Mouse (Mus musculus) kidney, postnatal 14 days (tissue): Measurements from ENCODE around the gene Cyp2j6.
A peak's percentile ranks its signal among the peaks of the same experiment; 100 is the strongest.
"Not testable (repeated sequence)": the region's sequence is repeated elsewhere in the genome, so short reads cannot be mapped to it uniquely, and the experiment has no call there.

ENCODE experiments used
- DNase-seq: peaks from one replicate; pipeline ENCODE4 v3.0.0; 2022; ENCODE audit warnings: mixed read lengths

Gene Cyp2j6

DNA sequence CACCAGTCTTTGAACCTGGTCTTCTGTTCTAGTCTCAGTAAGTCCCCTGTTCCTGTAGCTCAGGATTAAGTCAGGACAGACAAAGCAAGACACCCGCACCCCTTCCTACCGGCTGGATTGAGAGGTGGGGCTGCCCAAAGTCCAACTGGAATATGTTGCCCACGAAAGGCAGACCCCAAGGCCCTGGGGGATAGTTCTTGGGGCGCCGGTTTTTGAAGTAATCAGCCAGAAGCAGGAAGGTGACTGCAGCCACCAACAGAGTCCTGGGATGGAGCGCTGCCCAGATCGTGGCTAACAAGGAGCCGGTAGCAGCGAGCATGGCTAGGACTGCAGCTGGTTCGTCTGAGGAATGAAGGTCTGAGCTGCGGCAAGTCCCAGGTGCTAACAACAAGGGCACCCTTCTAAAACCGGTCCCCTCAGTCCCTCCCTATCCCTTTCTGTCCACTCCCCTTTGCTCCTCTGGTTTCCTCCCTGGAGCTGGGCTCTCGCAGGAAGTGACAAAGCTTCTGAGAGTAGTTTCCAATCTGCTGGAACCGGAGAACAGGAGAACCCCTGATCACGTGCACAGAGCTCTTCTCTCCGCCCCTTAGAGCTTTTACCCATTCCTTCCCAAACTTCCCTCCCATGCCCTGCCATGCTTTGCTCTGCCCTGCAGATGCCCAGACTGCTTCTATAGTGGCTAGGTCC is at the start of gene Cyp2j6:
TSS of gene Cyp2j6 (minus strand) at position 529 of the 687 bp plus-strand sequence.
- peak; percentile 65 for DNase-seq

DNA sequence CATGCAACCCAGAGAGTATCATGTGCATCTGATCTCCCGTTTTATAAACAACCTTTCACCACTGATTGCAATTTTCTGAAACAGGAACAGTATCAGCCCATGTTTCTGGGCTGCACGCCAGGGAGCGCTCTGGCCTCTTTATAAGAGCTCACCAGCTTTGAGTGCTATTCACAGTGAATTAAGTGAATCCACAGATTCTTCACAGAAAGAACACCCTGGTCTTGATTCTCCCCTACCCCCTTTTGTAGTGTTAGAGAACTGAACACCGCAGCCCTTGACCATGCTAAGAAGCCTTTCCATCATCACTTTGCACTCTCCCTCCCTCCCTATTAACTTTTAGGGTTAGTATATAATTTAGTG is 38.3 kb upstream of the Cyp2j6 start:
- peak; percentile 64 for DNase-seq

DNA sequence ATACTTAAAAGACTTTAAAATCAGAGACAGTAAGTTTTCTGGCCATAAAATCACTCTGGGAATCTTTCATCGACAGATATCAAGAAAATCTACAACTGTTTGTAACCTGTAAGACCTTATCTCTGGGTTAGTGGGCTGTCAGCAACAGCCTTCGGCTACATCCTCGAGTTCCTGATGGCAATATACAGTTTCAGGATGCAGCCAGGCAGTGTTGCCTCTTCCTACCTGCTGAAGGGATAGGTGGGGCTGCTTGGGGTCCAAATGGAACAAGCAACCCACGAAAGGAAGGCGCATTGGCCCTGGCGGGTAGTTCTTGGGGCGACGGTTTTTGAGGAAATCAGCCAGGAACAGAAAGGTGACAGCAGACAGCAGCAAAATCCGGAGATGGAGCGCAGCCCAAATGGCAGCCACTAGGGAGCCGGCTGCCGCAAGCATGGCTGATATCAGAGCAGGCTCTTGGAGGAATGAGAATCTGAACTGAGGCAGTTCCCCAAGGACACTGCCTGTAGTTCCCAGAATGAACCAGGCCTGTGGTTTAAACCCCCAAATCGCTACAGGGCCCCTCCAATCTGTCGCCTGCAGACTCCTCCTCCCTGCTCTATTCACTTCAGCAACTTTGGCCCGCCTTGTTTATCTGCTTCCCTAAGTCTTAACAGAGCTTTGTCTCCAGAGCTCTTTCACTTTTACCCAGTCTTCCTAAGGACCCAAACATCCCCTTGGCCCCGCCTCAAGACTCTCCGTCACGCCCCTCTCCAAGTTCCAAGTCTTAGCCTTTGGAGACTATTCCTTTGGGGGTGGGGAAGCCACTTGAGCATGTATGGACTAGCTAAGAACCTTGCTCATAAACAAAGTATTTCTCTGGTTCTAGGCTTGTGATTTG is 37.7 kb upstream of the Cyp2j6 start, which contains the start of gene Cyp2j9:
TSS of gene Cyp2j9 (minus strand) at position 668 of the 880 bp plus-strand sequence.
- peak; percentile 73 for DNase-seq

DNA sequence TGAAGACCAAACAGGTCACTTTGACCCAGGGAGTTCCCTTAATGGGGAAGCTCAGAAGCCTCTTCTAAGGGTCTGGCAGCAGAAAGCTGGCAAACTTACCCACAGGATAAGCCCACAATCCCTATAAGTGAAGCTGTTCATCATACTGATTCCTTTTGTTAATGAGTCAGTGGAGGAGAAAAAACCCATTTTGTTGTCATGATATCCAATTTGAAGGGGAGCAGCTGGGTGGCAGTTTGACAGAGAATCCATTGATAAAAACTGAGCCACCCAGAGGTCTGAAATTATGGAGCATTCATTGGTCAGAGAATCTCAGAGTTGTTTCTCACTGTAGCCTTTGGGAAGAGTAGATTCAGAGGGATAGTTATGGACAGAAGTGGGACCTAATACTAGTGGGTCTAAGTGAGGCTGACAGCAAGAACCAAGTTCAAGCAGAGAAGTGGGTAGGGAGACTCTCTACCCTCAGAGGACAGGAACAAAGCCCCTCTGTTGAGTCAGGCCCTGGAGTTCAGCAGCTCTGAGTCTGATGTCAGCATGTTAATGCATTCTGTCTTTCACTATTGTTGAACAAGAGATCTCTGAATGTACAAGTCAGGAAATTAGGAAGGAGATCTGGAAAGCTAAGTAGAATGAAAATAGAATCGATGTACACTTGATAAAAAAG is 28.1 kb upstream of the Cyp2j6 start:
- DNase-seq, result no peak

DNA sequence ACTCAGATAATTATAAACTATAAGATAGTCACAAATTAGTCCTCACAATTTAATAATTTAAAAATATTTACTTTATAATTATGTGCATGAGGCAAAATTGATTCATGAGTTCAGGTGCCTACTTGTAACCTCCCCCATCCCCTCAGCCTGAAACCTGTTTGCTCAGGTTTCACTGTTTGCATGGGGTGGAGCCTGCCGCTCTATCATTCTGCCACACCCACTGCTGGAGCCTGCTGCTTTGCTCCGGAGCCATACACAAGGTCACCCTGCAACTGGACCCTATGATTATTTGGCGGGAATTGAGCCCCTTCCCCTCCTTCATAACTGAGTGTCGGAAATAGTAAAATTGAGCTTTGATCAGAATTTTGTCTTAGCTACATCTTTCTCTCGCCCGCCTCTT is 26.9 kb upstream of the Cyp2j6 start:
- DNase-seq, result not testable (repeated sequence)

DNA sequence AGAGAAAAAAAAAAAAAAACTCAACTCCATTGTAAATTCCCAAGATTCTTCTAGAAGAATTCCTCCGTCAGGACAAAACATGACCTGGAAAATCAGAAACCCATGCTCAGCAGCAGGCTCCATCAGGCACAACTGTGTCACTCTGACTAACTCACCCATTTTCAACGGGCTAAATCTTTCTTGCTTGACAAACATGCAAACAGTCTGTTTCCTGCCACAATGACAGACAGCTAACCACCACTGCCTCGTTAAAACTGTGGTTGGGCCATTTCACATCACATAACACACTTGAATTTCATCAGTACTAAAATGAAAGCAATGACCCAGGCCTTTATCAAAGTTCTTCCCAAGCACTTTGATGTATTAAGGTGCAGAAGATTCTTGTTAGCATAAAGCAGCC is 16.0 kb upstream of the Cyp2j6 start:
- DNase-seq, result no peak

DNA sequence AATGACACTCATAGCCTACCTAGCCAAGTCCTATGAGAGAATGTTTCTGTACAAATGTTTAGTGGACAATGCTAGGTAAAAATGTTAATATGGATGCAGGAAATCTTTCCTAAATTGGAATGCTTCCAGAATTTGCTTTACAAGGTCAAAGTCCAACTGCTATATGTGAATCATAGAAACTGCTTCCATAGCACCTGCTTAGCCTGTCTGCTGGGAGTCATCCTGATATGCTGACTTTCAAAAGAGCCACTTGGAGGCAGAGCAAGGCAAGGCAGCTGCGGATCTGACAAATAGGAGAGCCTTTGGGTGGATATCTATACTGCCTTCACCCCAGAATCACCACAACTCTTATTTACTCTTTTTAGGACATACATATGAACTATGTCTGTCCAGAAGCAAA is 14.5 kb upstream of the Cyp2j6 start:
- DNase-seq, result no peak

DNA sequence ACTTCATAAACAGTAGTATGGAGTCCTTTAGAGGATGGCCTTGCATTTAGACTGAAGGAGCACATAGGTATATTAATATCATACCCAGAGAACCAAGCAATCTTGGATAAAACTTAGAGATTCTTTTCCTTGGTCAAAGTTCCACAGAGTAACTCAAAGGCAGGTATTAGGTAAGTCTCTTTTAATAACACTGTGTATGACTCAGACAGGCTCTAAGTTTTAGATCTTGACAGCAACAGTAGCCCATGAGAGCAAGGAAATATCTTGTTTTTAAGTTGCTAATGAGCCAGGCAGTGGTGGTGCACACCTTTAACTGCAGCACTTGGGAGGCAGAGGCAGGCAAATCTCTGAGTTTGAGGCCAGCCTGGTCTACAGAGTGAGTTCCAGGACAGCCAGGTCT is 12.3 kb upstream of the Cyp2j6 start:
- DNase-seq, result no peak

DNA sequence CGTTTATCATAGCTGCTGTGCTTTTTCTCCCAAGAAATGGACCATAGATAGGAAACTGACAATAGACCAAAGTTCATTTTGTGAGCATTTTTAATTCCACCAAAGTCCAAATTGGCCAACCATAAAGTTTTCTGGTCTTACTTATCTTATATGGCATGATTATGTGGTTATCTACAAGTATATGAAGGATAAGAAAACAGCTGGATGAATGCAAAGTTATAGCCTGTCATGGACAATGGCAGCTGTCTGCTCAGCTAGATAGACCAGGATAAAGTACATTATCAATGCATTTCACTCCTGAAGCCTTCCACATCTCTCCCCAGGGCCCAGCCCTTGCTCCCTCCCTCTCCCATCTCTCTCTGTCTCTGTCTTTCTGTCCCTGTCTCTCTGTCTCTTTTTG is 7.0 kb upstream of the Cyp2j6 start:
- no peak for DNase-seq

DNA sequence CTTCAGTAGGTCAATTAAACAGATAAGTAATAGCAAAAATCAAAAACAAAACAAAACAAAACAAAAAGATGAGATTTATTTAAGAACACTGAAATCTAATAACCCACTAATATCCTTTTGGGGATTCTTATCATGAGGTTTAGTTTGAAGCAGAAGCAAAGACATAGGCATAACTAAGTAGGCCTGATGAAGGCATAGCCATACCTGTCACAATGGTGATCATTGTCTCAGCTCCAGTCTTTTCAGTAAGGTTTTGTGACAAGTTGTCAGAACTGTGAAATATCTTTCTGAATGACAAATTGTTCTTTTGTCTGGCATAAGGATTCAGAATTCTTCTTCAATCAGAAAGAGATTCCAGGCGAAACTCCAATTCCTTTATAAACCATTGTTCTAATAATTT is 6.3 kb upstream of the Cyp2j6 start:
- no peak for DNase-seq

DNA sequence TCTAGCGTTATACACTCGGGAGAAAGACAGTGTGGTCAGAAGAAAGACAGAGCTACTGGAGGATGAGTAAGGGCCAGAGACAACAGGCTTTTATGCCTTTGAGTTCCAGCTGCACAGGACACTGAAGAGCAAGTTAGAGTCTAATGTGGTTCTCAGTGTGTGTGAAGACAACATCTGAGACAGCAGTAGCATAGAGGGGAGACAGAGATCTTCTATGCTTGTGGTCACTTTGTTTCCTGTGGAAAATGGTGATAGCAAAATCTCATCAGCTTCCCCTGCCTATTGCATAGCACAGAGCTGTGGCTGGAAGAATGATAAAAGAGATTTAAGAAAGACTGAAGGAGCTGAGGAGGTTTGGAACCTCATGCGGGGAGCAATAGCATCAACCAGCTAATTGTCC is 1.8 kb downstream of the Cyp2j6 start:
- no peak for DNase-seq

DNA sequence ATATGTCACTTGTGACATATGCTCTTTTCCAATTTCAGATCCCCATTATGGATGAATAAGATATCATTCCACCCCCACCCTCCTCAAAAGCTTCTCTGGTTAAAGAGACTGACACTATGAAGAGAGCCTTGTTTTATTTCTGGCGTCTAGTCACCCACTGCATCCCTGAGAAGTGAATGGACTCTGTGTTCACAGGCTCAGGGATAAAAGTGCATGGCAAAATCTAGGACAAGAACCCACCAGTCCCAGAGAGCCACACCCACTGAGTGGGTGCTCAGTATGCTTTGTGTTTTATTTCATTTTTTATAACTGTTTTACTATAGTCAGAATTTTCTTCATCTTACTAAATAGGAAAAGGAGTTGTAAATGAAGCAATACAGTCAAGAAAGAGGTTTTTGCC is 7.5 kb downstream of the Cyp2j6 start:
- no peak for DNase-seq

DNA sequence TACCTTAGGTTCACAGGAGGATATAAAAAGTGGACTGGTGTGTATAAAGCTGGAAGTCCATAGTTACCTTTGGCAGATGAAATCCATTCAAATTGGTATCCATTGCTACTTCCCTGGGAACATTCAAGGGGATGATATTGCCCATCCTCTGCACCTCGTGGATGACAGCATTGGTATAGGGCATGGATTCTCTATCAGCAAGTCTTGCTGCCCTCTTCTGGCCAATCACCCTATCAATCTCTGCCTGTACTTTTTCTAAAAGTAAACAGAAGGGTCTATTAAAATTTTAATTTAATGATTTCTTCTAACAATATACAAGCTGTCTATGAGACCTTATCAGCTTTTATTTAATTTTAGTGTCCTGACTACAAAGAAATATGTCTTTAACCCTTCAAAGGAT is 27.7 kb downstream of the Cyp2j6 start:
- DNase-seq, result peak; percentile 25

DNA sequence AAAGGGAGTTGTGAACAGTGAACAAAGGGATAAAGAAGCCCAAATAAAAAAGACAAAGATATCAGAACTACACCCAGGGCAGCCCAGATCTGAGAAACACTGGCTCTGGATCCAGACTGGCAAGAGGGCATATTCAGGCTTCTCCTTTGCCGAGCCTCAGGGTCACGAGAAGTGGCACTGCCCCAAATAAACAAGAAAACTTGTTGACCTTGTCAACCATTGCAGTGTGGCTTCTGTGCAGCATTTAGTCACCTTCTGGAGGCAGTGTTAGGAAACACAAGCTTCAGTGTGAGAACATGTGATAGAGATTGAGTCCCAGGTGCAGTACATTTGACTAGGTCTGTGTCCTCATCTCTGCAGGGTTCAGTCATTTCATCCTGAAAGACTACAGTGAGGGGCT is 31.2 kb downstream of the Cyp2j6 start:
- peak; percentile 1 for DNase-seq

DNA sequence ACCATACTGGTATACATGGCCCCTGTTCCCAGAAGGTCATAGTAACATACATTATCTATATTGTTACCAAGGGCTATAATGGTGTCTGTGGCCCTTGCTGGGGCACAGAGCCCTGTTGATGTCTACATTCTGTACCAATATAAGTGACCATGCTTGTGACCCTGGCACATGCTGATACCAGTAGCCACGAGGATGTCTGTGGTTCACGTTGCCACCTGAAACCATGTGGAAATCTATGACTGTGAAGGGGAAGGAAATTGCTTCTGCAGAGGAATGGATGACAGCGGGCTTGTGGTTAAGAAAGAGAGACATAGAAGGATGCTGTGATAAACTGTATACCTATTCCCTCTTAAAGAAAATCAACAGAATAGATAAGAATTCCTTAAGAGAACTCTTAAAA is 43.4 kb downstream of the Cyp2j6 start:
- DNase-seq, result no peak

DNA sequence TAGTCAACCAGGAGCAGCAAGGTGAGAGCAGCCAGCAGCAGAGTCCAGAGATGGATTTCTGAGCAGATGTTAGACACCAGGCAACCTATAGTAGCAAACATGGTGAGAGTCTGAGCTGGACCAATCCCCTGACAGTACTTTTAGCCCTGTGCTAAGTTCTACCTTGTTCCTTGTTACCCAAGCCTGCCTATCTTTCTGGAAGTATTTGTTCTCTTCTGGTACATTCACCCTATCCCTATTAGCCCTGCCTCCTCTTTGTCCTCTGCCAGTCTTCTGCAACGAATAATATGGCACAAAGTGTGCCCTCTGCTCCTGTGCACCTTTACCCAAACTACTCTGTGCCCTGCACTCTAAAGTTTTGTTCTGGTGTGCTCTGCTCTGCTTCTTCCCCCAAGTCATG is 46.2 kb downstream of the Cyp2j6 start, which contains the start of gene Cyp2j8:
TSS of gene Cyp2j8 (minus strand) at position 101 of the 400 bp plus-strand sequence.
- DNase-seq, result no peak
